Mouse (Mus musculus) hindlimb bud, embryonic 11.5 days (tissue): ENCODE data around the gene Ppp2r3a.

Source experiments
- DNase-seq: peaks from one replicate; pipeline ENCODE4 v3.0.0-alpha.2; 2012; ENCODE audit warnings: low read depth, low spot score; ENCODE audit errors: extremely low spot score

The Ppp2r3a gene

GRCm38 (mm10) chr9:101160092-101160491, 91.5 kb downstream of the Ppp2r3a start:
- no peak for DNase-seq

GRCm38 (mm10) chr9:101159431-101159830, 92.2 kb downstream of the Ppp2r3a start:
- DNase-seq: no peak

- DNase-seq: no peak
These were observed 98.7 kb downstream of the Ppp2r3a start for GRCm38 (mm10) chr9:101152872-101153271.

- no peak for DNase-seq
These were observed 108.0 kb downstream of the Ppp2r3a start for GRCm38 (mm10) chr9:101143635-101144034.

- DNase-seq: no peak
These were observed 137.3 kb downstream of the Ppp2r3a start for GRCm38 (mm10) chr9:101114182-101114884.

- no peak for DNase-seq
These were observed 138.3 kb downstream of the Ppp2r3a start for GRCm38 (mm10) chr9:101113317-101113716.

- no peak for DNase-seq
These were observed 141.6 kb downstream of the Ppp2r3a start for GRCm38 (mm10) chr9:101110013-101110412.

- no peak for DNase-seq
These were observed 144.2 kb downstream of the Ppp2r3a start for GRCm38 (mm10) chr9:101107386-101107785.

GRCm38 (mm10) chr9:101105735-101106134, 145.9 kb downstream of the Ppp2r3a start:
- DNase-seq: no peak

- no peak for DNase-seq
These were observed 146.7 kb downstream of the Ppp2r3a start for GRCm38 (mm10) chr9:101104931-101105330.

- no peak for DNase-seq
These were observed 149.3 kb downstream of the Ppp2r3a start for GRCm38 (mm10) chr9:101102288-101102687.

- DNase-seq: no peak
These were observed 150.0 kb downstream of the Ppp2r3a start for GRCm38 (mm10) chr9:101101547-101101946.

GRCm38 (mm10) chr9:101100163-101100562, 151.4 kb downstream of the Ppp2r3a start:
- DNase-seq: no peak

- no peak for DNase-seq
These were observed 152.2 kb downstream of the Ppp2r3a start for GRCm38 (mm10) chr9:101099445-101099844.

GRCm38 (mm10) chr9:101097542-101097941, 154.1 kb downstream of the Ppp2r3a start:
- DNase-seq: no peak

- DNase-seq: no peak
These were observed 155.1 kb downstream of the Ppp2r3a start for GRCm38 (mm10) chr9:101096461-101096860.

GRCm38 (mm10) chr9:101095425-101095824, 156.2 kb downstream of the Ppp2r3a start:
- DNase-seq: no peak

GRCm38 (mm10) chr9:101083728-101084127, 167.9 kb downstream of the Ppp2r3a start:
- no peak for DNase-seq

- DNase-seq: no peak
These were observed 171.4 kb downstream of the Ppp2r3a start for GRCm38 (mm10) chr9:101080046-101080685.

- no peak for DNase-seq
These were observed 173.0 kb downstream of the Ppp2r3a start for GRCm38 (mm10) chr9:101078579-101078978.

GRCm38 (mm10) chr9:101077486-101077885, 174.1 kb downstream of the Ppp2r3a start:
- no peak for DNase-seq

- no peak for DNase-seq
These were observed 175.3 kb downstream of the Ppp2r3a start for GRCm38 (mm10) chr9:101076095-101076875.
